Mouse (Mus musculus) stomach, embryonic 16.5 days (tissue): ENCODE results near the gene Fsd1l. TPM values are rescaled to one million over a fixed set of nuclear protein-coding genes. Genes with fewer than 3 reads are reported as not detected.
A peak's percentile ranks its signal among the peaks of the same experiment; 100 is the strongest.

ENCODE experiments used
- ATAC-seq: fragments of 200-750 bp; cut with Nextera tagmentation; 2 replicates; pipeline ENCODE4 v1.8.0; 2017; ENCODE audit warnings: moderate number of reproducible peaks, moderate TSS enrichment; ENCODE audit not compliant: insufficient read depth, low FRiP score
- H3K27ac ChIP-seq: fragments of 300-500 bp; sonication (generic); 2 replicates; pipeline ENCODE4 v1.5.1; 2014; ENCODE audit warnings: low read length
- H3K27me3 ChIP-seq: fragments of 300-500 bp; sonication (generic); 2 replicates; pipeline ENCODE4 v1.6.1; 2014; ENCODE audit warnings: low read length, control low read depth, mixed read lengths; ENCODE audit not compliant: control insufficient read depth, insufficient read depth
- H3K36me3 ChIP-seq: fragments of 300-500 bp; sonication (generic); 2 replicates; pipeline ENCODE4 v1.6.1; 2014; ENCODE audit warnings: low read length; ENCODE audit not compliant: control insufficient read depth, insufficient read depth
- H3K4me1 ChIP-seq: fragments of 300-500 bp; sonication (generic); 2 replicates; pipeline ENCODE4 v1.6.1; 2014; ENCODE audit warnings: low read length, control low read depth, mixed read lengths; ENCODE audit not compliant: control insufficient read depth, insufficient read depth
- H3K4me2 ChIP-seq: fragments of 300-500 bp; sonication (generic); 2 replicates; pipeline ENCODE4 v1.6.1; 2014; ENCODE audit warnings: low read depth, low read length, mixed read lengths
- H3K4me3 ChIP-seq: fragments of 300-500 bp; sonication (generic); replicated peaks from 2 replicates; pipeline ENCODE4 v1.5.1; 2014; ENCODE audit warnings: mild to moderate bottlenecking, low read length
- H3K9ac ChIP-seq: fragments of 300-500 bp; sonication (generic); 2 replicates; pipeline ENCODE4 v1.6.1; 2014; ENCODE audit warnings: low read length
- H3K9me3 ChIP-seq: fragments of 300-500 bp; sonication (generic); replicated peaks from 2 replicates; pipeline ENCODE4 v1.6.1; 2016; ENCODE audit warnings: low read length, control low read depth; ENCODE audit not compliant: control insufficient read depth
- WGBS: fragments of 180-500 bp; shearing (Covaris S2); extraction: QIAGEN DNeasy Blood & Tissue Kit; methylation state at CpG from one replicate; pipeline ENCODE4 v1.1.7; 2014; 5-methylcytosine and 5-hydroxymethylcytosine counted together
- polyA plus RNA-seq: library from polyadenylated mRNA; unstranded; fragments of >200 nt; fragmentation: Nextera tagmentation; extraction: Ambion mirVana; gene quantifications from 2 replicates; pipeline ENCODE4 v1.2.1, GENCODE M21; 2015

The Fsd1l gene
- 7.1 and 9.8 TPM in 2 replicates for polyA plus RNA-seq

GRCm38 (mm10) chr4:53631316-53632010, at the start of gene Fsd1l:
Gene Fsd1l, plus strand, starts transcription at chr4:53631471.
- peak within 1 kb of the TSS; percentile 80 for H3K4me3 ChIP-seq
- H3K27ac ChIP-seq, result peak within 1 kb of the TSS; percentile 47; the same call in 1 of the 2 replicates
- H3K36me3 ChIP-seq, result no peaks in the 10 kb centered on the region
- no peaks in the 10 kb centered on the region for H3K9me3 ChIP-seq
- 0 out of 2 replicates have a peak, but pooled peaks cover 5% of the 10 kb centered on the region for H3K4me1 ChIP-seq
- peak; percentile 85 for ATAC-seq
- no peaks in the 10 kb centered on the region for H3K27me3 ChIP-seq
- peak within 1 kb of the TSS; percentile 87 for H3K9ac ChIP-seq
- H3K4me2 ChIP-seq, result peak within 1 kb of the TSS; percentile 61
- under 1% methylated on average over 88 of the region's 88 CpGs for WGBS

GRCm38 (mm10) chr4:53587676-53588075, 43.6 kb upstream of the Fsd1l start:
- Histone ChIP-seq H3K4me1 (no peaks in the 10 kb centered on the region), H3K9ac (no peak overlapping the region), H3K27me3 (no peaks in the 10 kb centered on the region), H3K4me2 (no peak overlapping the region), H3K36me3 (no peaks in the 10 kb centered on the region), H3K4me3 (no peak overlapping the region), H3K27ac (no peak overlapping the region), H3K9me3 (no peaks in the 10 kb centered on the region)
- ATAC-seq, result no peak

GRCm38 (mm10) chr4:53588936-53589335, 42.3 kb upstream of the Fsd1l start:
- ATAC-seq, result no peak
- no peak overlapping the region for H3K4me3 ChIP-seq
- no peaks in the 10 kb centered on the region for H3K27me3 ChIP-seq
- no peaks in the 10 kb centered on the region for H3K36me3 ChIP-seq
- no peak overlapping the region for H3K27ac ChIP-seq
- no peaks in the 10 kb centered on the region for H3K9me3 ChIP-seq
- H3K9ac ChIP-seq, result no peak overlapping the region
- H3K4me2 ChIP-seq, result no peak overlapping the region
- 81% methylated on average over 1 of the region's 1 CpGs for WGBS
- H3K4me1 ChIP-seq, result no peaks in the 10 kb centered on the region

- H3K4me3 ChIP-seq, result no peak overlapping the region
- H3K27ac ChIP-seq, result no peak overlapping the region
- no peaks in the 10 kb centered on the region for H3K36me3 ChIP-seq
- no peak overlapping the region for H3K9ac ChIP-seq
- no peak overlapping the region for H3K4me2 ChIP-seq
- no peaks in the 10 kb centered on the region for H3K9me3 ChIP-seq
- no peaks in the 10 kb centered on the region for H3K4me1 ChIP-seq
- WGBS, result 76% methylated on average over 4 of the region's 4 CpGs
- H3K27me3 ChIP-seq, result no peaks in the 10 kb centered on the region
- no peak for ATAC-seq
Observed at GRCm38 (mm10) chr4:53589466-53589865, 41.8 kb upstream of the Fsd1l start.

- Histone ChIP-seq H3K4me3 (no peak overlapping the region), H3K27ac (no peak overlapping the region), H3K4me2 (no peak overlapping the region), H3K9me3 (no peaks in the 10 kb centered on the region), H3K36me3 (no peaks in the 10 kb centered on the region), H3K9ac (no peak overlapping the region), H3K27me3 (no peaks in the 10 kb centered on the region), H3K4me1 (0 out of 2 replicates have a peak, but pooled peaks cover 1% of the 10 kb centered on the region)
- no peak for ATAC-seq
- WGBS, result 60% methylated on average over 4 of the region's 4 CpGs
Observed at GRCm38 (mm10) chr4:53590163-53590562, 41.1 kb upstream of the Fsd1l start.

GRCm38 (mm10) chr4:53590691-53591447, 40.4 kb upstream of the Fsd1l start:
- WGBS, result 77% methylated on average over 7 of the region's 7 CpGs
- no peak overlapping the region for H3K4me2 ChIP-seq
- H3K36me3 ChIP-seq, result no peaks in the 10 kb centered on the region
- H3K27ac ChIP-seq, result no peak overlapping the region
- 0 out of 2 replicates have a peak, but pooled peaks cover 3% of the 10 kb centered on the region for H3K4me1 ChIP-seq
- no peak overlapping the region for H3K4me3 ChIP-seq
- no peaks in the 10 kb centered on the region for H3K27me3 ChIP-seq
- no peaks in the 10 kb centered on the region for H3K9me3 ChIP-seq
- no peak for ATAC-seq
- H3K9ac ChIP-seq, result no peak overlapping the region

GRCm38 (mm10) chr4:53591536-53591935, 39.7 kb upstream of the Fsd1l start:
- Histone ChIP-seq H3K36me3 (no peaks in the 10 kb centered on the region), H3K9ac (no peak overlapping the region), H3K27me3 (no peaks in the 10 kb centered on the region), H3K9me3 (no peaks in the 10 kb centered on the region), H3K4me1 (0 out of 2 replicates have a peak, but pooled peaks cover 3% of the 10 kb centered on the region), H3K27ac (no peak overlapping the region), H3K4me3 (no peak overlapping the region), H3K4me2 (no peak overlapping the region)
- ATAC-seq, result no peak
- WGBS, result 85% methylated on average over 11 of the region's 11 CpGs

GRCm38 (mm10) chr4:53591941-53592340, 39.3 kb upstream of the Fsd1l start:
- Histone ChIP-seq H3K27ac (0 out of 2 replicates have a peak overlapping the region, but pooled peaks have one; percentile 20), H3K9ac (no peak overlapping the region), H3K36me3 (no peaks in the 10 kb centered on the region), H3K4me1 (0 out of 2 replicates have a peak, but pooled peaks cover 4% of the 10 kb centered on the region), H3K4me2 (no peak overlapping the region), H3K9me3 (no peaks in the 10 kb centered on the region), H3K27me3 (no peaks in the 10 kb centered on the region), H3K4me3 (no peak overlapping the region)
- WGBS, result 76% methylated on average over 8 of the region's 8 CpGs
- no peak for ATAC-seq

GRCm38 (mm10) chr4:53592386-53592785, 38.9 kb upstream of the Fsd1l start:
- Histone ChIP-seq H3K27ac (0 out of 2 replicates have a peak overlapping the region, but pooled peaks have one; percentile 20), H3K9ac (no peak overlapping the region), H3K27me3 (no peaks in the 10 kb centered on the region), H3K4me1 (0 out of 2 replicates have a peak, but pooled peaks cover 6% of the 10 kb centered on the region), H3K36me3 (no peaks in the 10 kb centered on the region), H3K4me3 (no peak overlapping the region), H3K9me3 (no peaks in the 10 kb centered on the region), H3K4me2 (no peak overlapping the region)
- no peak for ATAC-seq
- 53% methylated on average over 9 of the region's 9 CpGs for WGBS
